Mouse (Mus musculus) kidney, postnatal 0 days (tissue): Measurements from ENCODE around the gene Tnks2. TPM values are rescaled to one million over a fixed set of nuclear protein-coding genes. Genes with fewer than 3 reads are reported as not detected.

Experiments used
- ATAC-seq: fragments of 200-750 bp; cut with Nextera tagmentation; replicated peaks from 2 replicates; pipeline ENCODE4 v1.8.0; 2017; ENCODE audit warnings: low read depth, moderate number of reproducible peaks, moderate TSS enrichment, moderate library complexity; ENCODE audit not compliant: low FRiP score
- DNase-seq: peaks from one replicate; pipeline ENCODE4 v3.0.0-alpha.2; 2016; ENCODE audit warnings: low spot score
- H3K27ac ChIP-seq: fragments of 300-500 bp; sonication (generic); 2 replicates; pipeline ENCODE4 v1.5.1; 2014; ENCODE audit warnings: mild to moderate bottlenecking
- H3K27me3 ChIP-seq: fragments of 300-500 bp; sonication (generic); 2 replicates; pipeline ENCODE4 v1.6.1; 2014; ENCODE audit warnings: low read length, mixed read lengths; ENCODE audit not compliant: insufficient read depth
- H3K36me3 ChIP-seq: fragments of 300-500 bp; sonication (generic); 2 replicates; pipeline ENCODE4 v1.6.1; 2014; ENCODE audit warnings: low read length, mixed read lengths; ENCODE audit not compliant: insufficient read depth
- H3K4me1 ChIP-seq: fragments of 300-500 bp; sonication (generic); replicated peaks from 2 replicates; pipeline ENCODE4 v1.6.1; 2014; ENCODE audit warnings: antibody characterized with exemption, low read length, mixed read lengths; ENCODE audit not compliant: insufficient read depth
- H3K4me2 ChIP-seq: fragments of 300-500 bp; sonication (generic); 2 replicates; pipeline ENCODE4 v1.6.1; 2014; ENCODE audit warnings: mild to moderate bottlenecking, low read length, moderate library complexity, mixed read lengths
- H3K4me3 ChIP-seq: fragments of 300-500 bp; sonication (generic); replicated peaks from 2 replicates; pipeline ENCODE4 v1.5.1; 2014; ENCODE audit warnings: low read depth, low read length
- H3K9ac ChIP-seq: fragments of 300-500 bp; sonication (generic); 2 replicates; pipeline ENCODE4 v1.6.1; 2014; ENCODE audit warnings: low read depth, low read length
- H3K9me3 ChIP-seq: fragments of 300-500 bp; sonication (generic); replicated peaks from 2 replicates; pipeline ENCODE4 v1.6.1; 2016; ENCODE audit warnings: low read length, inconsistent platforms, mixed read lengths
- CTCF ChIP-seq: IDR thresholded peaks from 2 replicates; pipeline ENCODE4 v1.5.1; 2016; ENCODE audit warnings: antibody characterized with exemption, low read depth, mild to moderate bottlenecking, moderate library complexity
- WGBS: fragments of 180-500 bp; shearing (Covaris S2); extraction: QIAGEN DNeasy Blood & Tissue Kit; methylation state at CpG from one replicate; pipeline ENCODE4 v1.1.7; 2014; 5-methylcytosine and 5-hydroxymethylcytosine counted together
- polyA plus RNA-seq: library from polyadenylated mRNA; unstranded; fragments of >200 nt; fragmentation: Nextera tagmentation; extraction: Ambion mirVana; gene quantifications from 2 replicates; pipeline ENCODE4 v1.2.1, GENCODE M21; 2015

The Tnks2 gene
- polyA plus RNA-seq, result 34.9 and 38.1 TPM in 2 replicates

DNA sequence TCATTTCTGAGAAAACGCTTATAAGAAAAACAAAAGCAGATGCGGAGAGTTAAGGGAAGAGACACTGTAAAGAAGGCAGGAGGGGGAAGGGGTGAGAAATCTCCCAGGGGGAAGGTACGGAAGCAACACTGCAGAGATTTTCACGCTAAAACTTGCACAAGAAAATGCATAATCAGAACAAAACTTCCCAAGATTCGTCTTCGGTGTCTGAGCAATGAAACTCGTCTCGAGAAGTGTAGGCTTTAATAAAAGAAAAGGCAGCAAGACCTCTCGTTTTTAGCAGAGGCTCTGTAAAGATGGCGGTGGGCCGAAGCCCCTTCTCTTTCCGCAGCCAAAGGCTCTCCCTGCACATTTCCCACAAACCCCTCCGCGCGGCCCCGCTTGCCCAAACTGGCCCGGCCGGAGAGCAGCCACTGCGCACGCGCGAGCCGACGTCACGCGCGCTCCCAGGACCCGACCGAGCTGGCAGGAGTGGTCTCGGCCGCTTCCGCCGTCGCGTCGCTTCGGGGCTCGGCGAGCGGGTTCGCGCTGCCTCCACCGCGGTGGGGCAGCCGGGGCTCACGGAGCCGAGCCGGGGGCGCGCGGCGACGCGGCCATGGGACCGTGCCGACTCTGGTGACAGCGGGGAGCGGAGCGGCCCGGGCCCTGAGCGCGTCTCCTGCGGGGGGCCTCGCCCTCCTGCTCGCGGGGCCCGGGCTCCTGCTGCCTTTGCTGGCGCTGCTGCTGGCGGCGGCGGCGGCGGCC, at the start of gene Tnks2:
Tnks2 (plus strand) TSS at position 445 of the 744 bp plus-strand sequence.
- Histone ChIP-seq H3K9ac (peak within 1 kb of the TSS; percentile 98), H3K27me3 (no peaks in the 10 kb centered on the region), H3K4me1 (no peaks in the 10 kb centered on the region; the same call in none of the 2 replicates), H3K4me2 (peak within 1 kb of the TSS; percentile 72), H3K36me3 (no peaks in the 10 kb centered on the region), H3K9me3 (no peaks in the 10 kb centered on the region), H3K4me3 (peak within 1 kb of the TSS; percentile 98), H3K27ac (peak within 1 kb of the TSS; percentile 99)
- under 1% methylated on average over 72 of the region's 73 CpGs for WGBS
- TF ChIP-seq CTCF, result no peak
- peak; percentile 98 for DNase-seq
- ATAC-seq, result peak; percentile 96

DNA sequence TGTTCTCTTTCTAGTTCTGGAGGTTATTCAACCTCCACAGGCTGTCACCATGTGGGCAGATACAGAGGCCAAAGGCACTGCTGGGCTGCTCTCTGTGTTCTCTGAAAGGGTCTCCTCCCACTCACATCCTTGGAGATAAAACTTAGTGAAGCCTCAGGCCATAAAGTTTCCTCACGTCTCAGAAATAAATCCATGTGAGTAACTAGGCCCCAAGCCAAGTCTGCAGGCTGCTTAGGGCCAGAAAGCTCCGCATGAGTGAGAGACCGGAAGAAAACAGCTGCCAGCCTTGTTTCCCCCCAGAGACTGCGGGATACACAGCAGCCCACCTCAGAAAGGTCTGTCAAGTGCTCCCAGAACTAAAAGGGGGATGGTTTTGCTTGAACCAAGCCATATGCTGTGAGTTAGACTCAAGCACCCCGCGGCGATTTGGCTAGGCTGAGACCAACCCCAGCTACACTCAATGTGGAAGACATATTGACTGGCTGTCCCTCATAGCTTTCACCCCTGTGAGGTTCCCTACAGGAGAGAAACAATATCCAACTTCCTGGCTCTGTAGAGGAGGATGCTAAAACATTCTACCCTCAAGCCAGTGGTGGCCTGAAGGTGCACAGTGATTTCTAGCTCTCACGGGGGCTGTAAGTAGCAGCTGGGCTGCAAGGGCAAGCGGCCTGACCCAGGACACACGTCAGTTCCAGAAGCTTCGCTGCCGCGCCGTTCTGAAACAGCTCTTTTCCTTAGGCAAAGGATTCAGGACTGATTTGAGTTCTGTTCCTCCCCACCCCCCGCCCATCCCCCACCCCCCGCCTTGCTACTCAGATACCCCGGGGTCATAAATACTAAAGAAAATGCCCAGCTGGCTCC, 43.9 kb upstream of the Tnks2 start:
- Histone ChIP-seq H3K4me3 (no peak overlapping the region), H3K4me1 (peaks cover 10% of the 10 kb centered on the region; the same call in 1 of the 2 replicates), H3K4me2 (peak overlapping the region; percentile 37), H3K9me3 (no peaks in the 10 kb centered on the region), H3K9ac (no peak overlapping the region), H3K36me3 (no peaks in the 10 kb centered on the region), H3K27me3 (no peaks in the 10 kb centered on the region), H3K27ac (peak overlapping the region; percentile 86)
- ATAC-seq (peak; percentile 85), DNase-seq (peak; percentile 96)
- no peak for TF ChIP-seq CTCF
- WGBS, result 29% methylated on average over 17 of the region's 17 CpGs

DNA sequence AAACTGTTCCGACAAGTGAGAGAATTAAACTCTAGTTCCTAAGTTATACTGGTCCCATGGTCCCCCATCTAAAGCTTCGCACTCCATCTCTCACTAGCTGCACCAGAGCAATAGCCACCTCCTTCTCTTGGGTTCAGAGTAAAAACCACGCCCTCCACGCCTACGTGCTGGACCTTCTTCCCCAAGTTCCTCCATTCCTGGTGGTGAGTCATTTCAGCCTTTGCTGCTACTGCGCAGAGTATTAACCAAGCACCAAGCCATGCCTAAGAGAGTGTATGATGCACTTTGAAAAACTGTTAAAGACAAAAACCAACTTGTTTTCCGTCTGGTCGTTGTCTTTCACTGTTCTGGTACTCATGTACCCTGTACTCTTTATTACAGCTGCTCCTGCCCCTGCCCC, 41.4 kb upstream of the Tnks2 start:
- peak overlapping the region; percentile 6; the same call in 1 of the 2 replicates for H3K27ac ChIP-seq
- H3K36me3 ChIP-seq, result no peaks in the 10 kb centered on the region
- no peak overlapping the region for H3K9ac ChIP-seq
- DNase-seq, result peak; percentile 29
- H3K9me3 ChIP-seq, result no peaks in the 10 kb centered on the region
- ATAC-seq, result no peak
- no peaks in the 10 kb centered on the region for H3K27me3 ChIP-seq
- 71% methylated on average over 8 of the region's 8 CpGs for WGBS
- H3K4me3 ChIP-seq, result no peak overlapping the region
- H3K4me2 ChIP-seq, result no peak overlapping the region
- TF ChIP-seq CTCF, result no peak
- H3K4me1 ChIP-seq, result peaks cover 10% of the 10 kb centered on the region; the same call in 1 of the 2 replicates

DNA sequence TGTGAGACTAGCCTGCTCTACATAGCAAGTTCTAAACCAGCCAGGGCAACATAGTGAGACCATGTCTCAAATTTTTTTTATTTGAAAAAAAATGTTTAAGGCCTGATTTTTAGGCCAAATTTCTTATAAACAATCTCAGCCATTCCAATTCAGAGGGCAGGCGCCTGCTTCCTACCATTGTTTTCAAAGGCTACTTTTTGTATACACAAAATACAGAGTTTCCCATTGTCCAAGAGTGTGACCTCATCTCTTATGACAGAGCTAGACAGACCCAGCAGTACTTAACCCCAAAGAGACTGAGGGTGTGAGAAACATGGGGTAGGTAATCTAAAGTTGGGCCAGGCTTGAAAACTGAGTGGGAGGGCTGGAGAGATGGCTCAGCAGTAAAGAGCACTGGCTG, 40.6 kb upstream of the Tnks2 start:
- Histone ChIP-seq H3K27me3 (no peaks in the 10 kb centered on the region), H3K9ac (no peak overlapping the region), H3K9me3 (no peaks in the 10 kb centered on the region), H3K4me3 (no peak overlapping the region), H3K4me1 (peaks cover 10% of the 10 kb centered on the region; the same call in 1 of the 2 replicates), H3K4me2 (no peak overlapping the region), H3K27ac (no peak overlapping the region; the same call in 1 of the 2 replicates), H3K36me3 (no peaks in the 10 kb centered on the region)
- WGBS, result 81% methylated on average over 1 of the region's 1 CpGs
- no peak for TF ChIP-seq CTCF
- no peak for DNase-seq
- no peak for ATAC-seq

DNA sequence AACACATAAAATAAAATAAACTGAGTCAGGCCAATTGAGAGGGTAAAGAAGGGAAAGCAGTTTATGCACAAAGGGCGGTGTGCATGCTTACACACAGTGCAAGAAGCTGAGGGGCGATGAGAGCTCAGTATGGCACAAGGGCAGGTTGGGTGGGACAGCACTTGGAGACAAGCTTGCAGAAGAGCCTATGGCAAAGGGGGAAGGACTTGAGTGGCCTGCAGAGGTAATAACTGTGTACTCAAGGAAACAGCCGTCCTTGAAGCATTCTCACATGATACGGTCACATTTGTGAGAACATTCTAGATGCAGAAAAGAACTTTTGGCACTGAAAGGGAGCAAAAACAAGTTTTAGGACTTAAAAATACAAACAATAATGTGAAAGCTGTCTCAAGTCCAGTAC, 40.0 kb upstream of the Tnks2 start:
- Histone ChIP-seq H3K4me1 (peaks cover 10% of the 10 kb centered on the region; the same call in 1 of the 2 replicates), H3K9me3 (no peaks in the 10 kb centered on the region), H3K4me2 (no peak overlapping the region), H3K9ac (no peak overlapping the region), H3K27me3 (no peaks in the 10 kb centered on the region), H3K36me3 (no peaks in the 10 kb centered on the region), H3K4me3 (no peak overlapping the region), H3K27ac (no peak overlapping the region)
- DNase-seq, result no peak
- no peak for TF ChIP-seq CTCF
- ATAC-seq, result no peak
- 89% methylated on average over 4 of the region's 4 CpGs for WGBS

DNA sequence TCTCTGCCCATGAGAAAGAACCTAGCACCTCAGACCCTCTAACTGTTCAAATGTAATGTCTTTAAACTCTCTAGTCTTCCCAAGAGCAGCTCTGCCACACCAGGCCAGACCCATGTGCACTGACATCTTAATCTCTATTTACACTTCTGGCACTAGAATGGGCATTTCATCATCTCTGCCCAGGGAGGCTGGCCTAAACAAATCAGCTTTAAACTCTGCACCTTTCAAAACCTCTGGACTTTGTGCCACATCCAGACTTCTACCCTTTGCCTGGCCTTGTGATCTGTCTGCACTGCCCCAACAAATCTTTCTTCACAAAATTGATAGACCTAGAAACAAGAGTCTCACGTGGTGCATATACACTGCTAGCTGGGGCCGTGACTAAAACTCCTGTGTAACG, 38.8 kb upstream of the Tnks2 start:
- 47% methylated on average over 3 of the region's 3 CpGs for WGBS
- no peak overlapping the region for H3K9ac ChIP-seq
- ATAC-seq, result 0 out of 2 replicates have a peak, but pooled peaks have one; percentile 19
- TF ChIP-seq CTCF, result no peak
- no peaks in the 10 kb centered on the region for H3K36me3 ChIP-seq
- no peak overlapping the region for H3K27ac ChIP-seq
- no peak for DNase-seq
- H3K9me3 ChIP-seq, result no peaks in the 10 kb centered on the region
- H3K4me3 ChIP-seq, result no peak overlapping the region
- H3K27me3 ChIP-seq, result no peaks in the 10 kb centered on the region
- no peak overlapping the region for H3K4me2 ChIP-seq
- peaks cover 2% of the 10 kb centered on the region; the same call in 1 of the 2 replicates for H3K4me1 ChIP-seq
